Mouse (Mus musculus) heart, postnatal 0 days (tissue): Measurements from ENCODE around the gene Thtpa. TPM values are rescaled to one million over a fixed set of nuclear protein-coding genes. Genes with fewer than 3 reads are reported as not detected.

Experiments used
- ATAC-seq: fragments of 200-750 bp; cut with Nextera tagmentation; 2 replicates; pipeline ENCODE4 v1.8.0; 2017; ENCODE audit warnings: low read depth, moderate number of reproducible peaks, moderate library complexity; ENCODE audit not compliant: insufficient read depth
- DNase-seq: peaks from one replicate; pipeline ENCODE4 v3.0.0-alpha.2; 2016; ENCODE audit warnings: low spot score
- H3K27ac ChIP-seq: fragments of 300-500 bp; sonication (generic); 2 replicates; pipeline ENCODE4 v1.5.1; 2014; ENCODE audit warnings: low read depth, mild to moderate bottlenecking
- H3K27me3 ChIP-seq: fragments of 300-500 bp; sonication (generic); 2 replicates; pipeline ENCODE4 v1.6.1; 2014; ENCODE audit warnings: low read length, mixed read lengths; ENCODE audit not compliant: control insufficient read depth, insufficient read depth
- H3K36me3 ChIP-seq: fragments of 300-500 bp; sonication (generic); replicated peaks from 2 replicates; pipeline ENCODE4 v1.6.1; 2014; ENCODE audit warnings: low read length, mixed read lengths; ENCODE audit not compliant: control insufficient read depth, insufficient read depth
- H3K4me1 ChIP-seq: fragments of 300-500 bp; sonication (generic); 2 replicates; pipeline ENCODE4 v1.6.1; 2014; ENCODE audit warnings: antibody characterized with exemption; ENCODE audit not compliant: control insufficient read depth, insufficient read depth
- H3K4me2 ChIP-seq: fragments of 300-500 bp; sonication (generic); 2 replicates; pipeline ENCODE4 v1.6.1; 2014; ENCODE audit warnings: low read depth, mild to moderate bottlenecking, low read length, moderate library complexity
- H3K4me3 ChIP-seq: fragments of 300-500 bp; sonication (generic); 2 replicates; pipeline ENCODE4 v1.5.1; 2014; ENCODE audit warnings: low read depth, low read length
- H3K9ac ChIP-seq: fragments of 300-500 bp; sonication (generic); replicated peaks from 2 replicates; pipeline ENCODE4 v1.6.1; 2014; ENCODE audit warnings: low read depth, low read length, mixed read lengths
- H3K9me3 ChIP-seq: fragments of 300-500 bp; sonication (generic); replicated peaks from 2 replicates; pipeline ENCODE4 v1.6.1; 2016; ENCODE audit warnings: low read length; ENCODE audit not compliant: control insufficient read depth
- CTCF ChIP-seq: IDR thresholded peaks from 2 replicates; pipeline ENCODE4 v1.5.1; 2016; ENCODE audit warnings: antibody characterized with exemption, control low read depth, low read depth
- EP300 ChIP-seq: IDR thresholded peaks from 2 replicates; pipeline ENCODE4 v1.6.1; 2016; ENCODE audit warnings: antibody characterized with exemption, low read depth
- WGBS: fragments of 180-500 bp; shearing (Covaris S2); extraction: QIAGEN DNeasy Blood & Tissue Kit; methylation state at CpG from one replicate; pipeline ENCODE4 v1.1.7; 2014; 5-methylcytosine and 5-hydroxymethylcytosine counted together
- polyA plus RNA-seq: library from polyadenylated mRNA; unstranded; fragments of >200 nt; fragmentation: Nextera tagmentation; extraction: Ambion mirVana; gene quantifications from 2 replicates; pipeline ENCODE4 v1.2.1, GENCODE M21; 2015
- total RNA-seq: library from RNA; depleted of rRNA; stranded (reverse); fragments of >200 nt; gene quantifications from 2 replicates; pipeline ENCODE4 v1.2.3, GENCODE M21; 2014; ENCODE audit warnings: low replicate concordance

Thtpa gene
- total and polyA plus RNA-seq, 2 experiments from 2014 or later = 13.4 to 17.7 TPM

DNA sequence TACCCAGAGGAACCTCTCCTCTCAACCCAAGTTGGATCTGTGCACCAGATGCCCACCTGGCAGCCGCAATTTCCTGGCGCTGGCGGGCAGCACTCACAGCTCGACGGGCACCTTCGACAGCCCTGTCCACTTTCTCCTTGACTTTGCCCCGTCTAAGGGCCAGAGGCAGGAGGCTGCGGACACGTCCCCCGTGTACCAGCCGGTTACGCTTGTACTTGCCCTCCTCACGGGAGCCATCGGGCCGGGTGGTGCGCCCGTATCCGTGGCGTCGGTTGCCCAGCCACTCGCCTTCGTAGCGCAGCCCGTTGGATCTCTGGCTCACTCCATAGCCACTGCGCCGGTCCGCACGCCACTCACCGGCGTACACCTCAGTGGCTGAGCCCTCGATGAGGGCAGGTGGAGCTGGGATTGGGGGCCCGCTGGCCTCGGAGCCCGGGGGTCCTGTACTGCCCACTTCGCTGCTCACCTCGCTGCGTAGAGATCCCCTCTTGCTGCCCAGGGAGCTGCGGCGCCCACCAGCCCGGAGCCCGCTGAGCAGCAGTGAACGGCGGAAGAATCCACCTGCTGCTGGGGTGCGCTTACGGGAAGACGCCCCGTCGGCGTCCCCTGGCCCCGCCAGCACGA lies 18.9 kb downstream of the Thtpa start:
- Histone ChIP-seq H3K4me1 (peaks cover 13% of the 10 kb centered on the region), H3K27ac (no peak overlapping the region), H3K4me2 (no peak overlapping the region), H3K9ac (no peak overlapping the region), H3K27me3 (peaks cover 77% of the 10 kb centered on the region), H3K9me3 (no peaks in the 10 kb centered on the region), H3K36me3 (no peaks in the 10 kb centered on the region), H3K4me3 (no peak overlapping the region)
- TF ChIP-seq CTCF (no peak), EP300 (no peak)
- ATAC-seq = no peak
- WGBS = 63% methylated on average over 48 of the region's 51 CpGs
- DNase-seq = no peak

GRCm38 (mm10) chr14:55113975-55114645 lies 19.5 kb downstream of the Thtpa start:
- Histone ChIP-seq H3K9me3 (no peaks in the 10 kb centered on the region), H3K36me3 (no peaks in the 10 kb centered on the region), H3K27me3 (peaks cover 75% of the 10 kb centered on the region), H3K4me1 (peaks cover 13% of the 10 kb centered on the region), H3K4me3 (peak overlapping the region; percentile 58), H3K9ac (no peak overlapping the region), H3K27ac (no peak overlapping the region), H3K4me2 (peak overlapping the region; percentile 95)
- DNase-seq = no peak
- TF ChIP-seq CTCF (no peak; the same call in 1 of the 2 replicates), EP300 (no peak)
- WGBS = 9% methylated on average over 25 of the region's 26 CpGs
- ATAC-seq = 0 out of 2 replicates have a peak, but pooled peaks have one; percentile 10

DNA sequence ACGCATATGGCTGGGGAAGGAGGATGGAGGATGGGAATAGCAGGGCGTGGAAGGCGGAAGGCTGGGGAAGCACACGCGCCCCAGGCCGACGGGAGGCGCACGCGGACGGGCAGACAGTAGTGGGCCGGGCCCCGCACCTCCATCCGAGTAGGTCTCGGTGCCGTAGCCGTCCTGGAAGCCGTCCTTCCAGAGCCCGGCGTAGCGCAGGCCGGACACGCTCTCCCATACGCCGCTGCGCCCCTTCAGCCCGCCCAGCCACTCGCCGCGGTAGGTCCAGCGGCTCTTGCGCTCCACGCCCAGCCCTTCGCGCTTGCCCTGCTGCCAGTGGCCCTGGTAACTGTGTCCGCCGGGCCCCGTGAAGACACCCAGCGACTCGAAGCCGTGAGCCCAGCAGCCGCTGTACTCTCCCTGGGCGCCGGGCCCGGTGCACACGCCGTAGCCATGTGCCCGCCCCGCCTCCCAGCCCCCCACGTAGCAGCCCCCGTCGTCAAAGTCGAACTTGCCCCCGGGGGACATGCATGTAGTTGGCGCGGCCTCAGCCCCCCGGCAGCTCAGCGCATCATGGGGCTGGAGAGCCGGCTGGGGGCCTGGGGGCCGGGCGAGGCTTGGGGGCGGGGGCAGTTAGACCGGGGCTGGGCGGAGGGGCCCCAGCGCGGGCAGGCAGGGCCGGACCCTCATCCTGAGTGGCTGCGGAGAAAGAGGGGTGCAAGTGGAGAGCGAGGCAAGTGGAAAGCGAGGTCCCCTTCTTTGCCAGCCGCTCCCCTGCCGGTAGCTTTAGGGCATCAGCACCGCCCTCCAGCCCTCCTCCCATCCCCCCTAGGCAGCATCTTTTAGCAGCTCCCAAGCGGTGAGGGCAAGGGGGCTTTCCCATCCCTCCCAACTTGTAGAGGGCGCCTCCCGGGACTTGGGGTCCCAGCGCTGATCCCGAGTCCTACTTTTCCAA lies 20.4 kb downstream of the Thtpa start:
- no peak for TF ChIP-seq CTCF
- no peak for TF ChIP-seq EP300
- H3K27ac ChIP-seq = no peak overlapping the region
- peak overlapping the region; percentile 50 for H3K9ac ChIP-seq
- DNase-seq (no peak), ATAC-seq (peak; percentile 66)
- peak overlapping the region; percentile 58 for H3K4me3 ChIP-seq
- WGBS = under 1% methylated on average over 64 of the region's 78 CpGs
- no peaks in the 10 kb centered on the region for H3K9me3 ChIP-seq
- H3K27me3 ChIP-seq = peaks cover 67% of the 10 kb centered on the region
- no peaks in the 10 kb centered on the region for H3K36me3 ChIP-seq
- H3K4me1 ChIP-seq = peaks cover 13% of the 10 kb centered on the region
- peak overlapping the region; percentile 95 for H3K4me2 ChIP-seq

DNA sequence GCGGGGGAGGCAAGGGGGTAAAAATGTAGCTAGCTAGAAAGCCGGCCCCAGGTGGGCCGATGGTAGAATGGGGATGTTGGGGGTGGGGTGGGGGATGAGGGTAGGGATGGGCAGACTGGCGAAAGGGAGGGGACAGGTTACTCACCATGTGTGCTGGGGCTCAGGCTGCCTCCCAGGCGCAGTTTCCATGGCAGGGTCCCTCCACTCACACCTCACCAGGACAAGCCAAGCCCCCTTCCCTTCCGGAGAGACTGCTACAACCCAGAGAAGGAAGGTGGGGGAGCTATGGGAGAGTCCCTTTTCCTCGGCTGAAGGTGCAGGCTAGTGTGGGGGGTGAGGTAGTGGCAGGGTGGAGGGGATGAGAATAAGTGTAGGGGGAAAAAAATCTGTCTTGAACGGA lies 21.3 kb downstream of the Thtpa start:
- H3K27ac ChIP-seq = no peak overlapping the region
- ATAC-seq = no peak
- WGBS = 7% methylated on average over 8 of the region's 8 CpGs

DNA sequence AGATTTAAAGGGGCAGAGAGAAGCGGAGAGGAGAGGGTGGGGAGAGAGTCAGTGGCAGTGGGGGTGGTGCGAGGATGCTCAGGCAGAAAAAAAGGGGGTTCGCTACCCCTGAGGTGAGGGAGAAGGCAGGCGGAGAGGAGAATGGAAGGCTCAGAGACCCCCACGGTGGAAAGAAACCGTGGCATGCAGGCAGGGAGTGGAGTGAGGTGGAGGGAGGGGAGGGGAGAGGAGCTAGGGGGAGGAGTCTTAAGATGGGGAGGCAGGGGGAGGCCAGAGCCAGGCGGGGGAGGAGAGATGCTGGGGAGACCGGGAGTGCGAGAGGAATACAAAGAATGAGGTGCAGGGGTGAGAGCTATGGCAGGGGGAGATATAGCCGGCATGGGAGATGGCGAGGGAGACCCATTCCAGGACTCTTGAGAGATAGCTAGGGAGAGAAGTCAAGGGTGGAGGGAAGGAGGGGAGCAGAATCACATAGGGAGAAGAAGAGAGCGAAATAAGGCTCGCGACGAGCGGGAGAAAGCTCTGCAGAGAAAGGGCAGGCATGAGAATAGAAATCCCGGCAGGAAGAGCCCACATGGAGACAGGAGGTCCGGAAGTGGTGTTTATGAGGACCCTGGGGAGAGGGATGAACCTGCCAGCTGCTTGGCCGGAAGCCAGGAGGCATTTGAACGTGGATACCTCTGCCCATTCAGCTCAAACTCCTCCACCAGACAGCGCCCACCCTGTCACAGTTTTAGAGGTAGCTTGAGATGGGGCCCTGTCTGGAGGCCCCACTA lies 22.0 kb downstream of the Thtpa start, which contains the start of gene Jph4:
Gene Jph4 (minus strand): TSS at position 511 of the 776 bp plus-strand sequence.
- H3K4me1 ChIP-seq = peaks cover 13% of the 10 kb centered on the region
- ATAC-seq = no peak
- WGBS = 11% methylated on average over 21 of the region's 21 CpGs
- H3K9ac ChIP-seq = no peak within 1 kb of the TSS
- H3K9me3 ChIP-seq = no peaks in the 10 kb centered on the region
- H3K4me3 ChIP-seq = peak within 1 kb of the TSS; percentile 58
- no peak within 1 kb of the TSS for H3K27ac ChIP-seq
- no peaks in the 10 kb centered on the region for H3K36me3 ChIP-seq
- H3K27me3 ChIP-seq = peaks cover 51% of the 10 kb centered on the region
- no peak for DNase-seq
- no peak for TF ChIP-seq EP300
- no peak for TF ChIP-seq CTCF
- no peak within 1 kb of the TSS for H3K4me2 ChIP-seq

More for the DNA sequence above, 21.3 kb downstream of the Thtpa start:
- Histone ChIP-seq H3K4me3 (peak overlapping the region; percentile 58), H3K36me3 (no peaks in the 10 kb centered on the region), H3K4me2 (peak overlapping the region; percentile 95; the same call in 1 of the 2 replicates), H3K27me3 (peaks cover 59% of the 10 kb centered on the region), H3K4me1 (peaks cover 13% of the 10 kb centered on the region), H3K9me3 (no peaks in the 10 kb centered on the region), H3K9ac (no peak overlapping the region)
- no peak for TF ChIP-seq CTCF
- TF ChIP-seq EP300 = no peak
- DNase-seq = no peak
